Mouse (Mus musculus) liver, embryonic 16.5 days (tissue): ENCODE results near the gene Nlrp10. TPM values are rescaled to one million over a fixed set of nuclear protein-coding genes. Genes with fewer than 3 reads are reported as not detected.

Source experiments
- ATAC-seq: fragments of 200-750 bp; cut with Nextera tagmentation; 2 replicates; pipeline ENCODE4 v1.8.0; 2017; ENCODE audit warnings: low read depth, mild to moderate bottlenecking, moderate number of reproducible peaks, moderate library complexity
- H3K27ac ChIP-seq: fragments of 300-500 bp; sonication (generic); 2 replicates; pipeline ENCODE4 v1.5.1; 2014; ENCODE audit warnings: mild to moderate bottlenecking, low read length
- H3K27me3 ChIP-seq: fragments of 300-500 bp; sonication (generic); 2 replicates; pipeline ENCODE4 v1.6.1; 2014; ENCODE audit warnings: low read depth, low read length, mixed read lengths; ENCODE audit not compliant: control insufficient read depth, insufficient read depth
- H3K36me3 ChIP-seq: fragments of 300-500 bp; sonication (generic); 2 replicates; pipeline ENCODE4 v1.6.1; 2014; ENCODE audit warnings: mild to moderate bottlenecking; ENCODE audit not compliant: control insufficient read depth, insufficient read depth
- H3K4me1 ChIP-seq: fragments of 300-500 bp; sonication (generic); 2 replicates; pipeline ENCODE4 v1.6.1; 2014; ENCODE audit warnings: low read depth, low read length, mixed read lengths; ENCODE audit not compliant: control insufficient read depth
- H3K4me2 ChIP-seq: fragments of 300-500 bp; sonication (generic); 2 replicates; pipeline ENCODE4 v1.6.1; 2014; ENCODE audit warnings: low read depth, low read length, mixed read lengths
- H3K4me3 ChIP-seq: fragments of 300-500 bp; sonication (generic); 2 replicates; pipeline ENCODE4 v1.5.1; 2014; ENCODE audit warnings: low read depth, mild to moderate bottlenecking, low read length
- H3K9ac ChIP-seq: fragments of 300-500 bp; sonication (generic); 2 replicates; pipeline ENCODE4 v1.6.1; 2014; ENCODE audit warnings: low read depth, low read length
- H3K9me3 ChIP-seq: fragments of 300-500 bp; sonication (generic); replicated peaks from 2 replicates; pipeline ENCODE4 v1.6.1; 2016; ENCODE audit warnings: low read length; ENCODE audit not compliant: control insufficient read depth
- WGBS: fragments of 180-500 bp; shearing (Covaris S2); extraction: QIAGEN DNeasy Blood & Tissue Kit; methylation state at CpG from one replicate; pipeline ENCODE4 v1.1.7; 2014; ENCODE audit not compliant: insufficient replicate concordance; 5-methylcytosine and 5-hydroxymethylcytosine counted together
- polyA plus RNA-seq: library from polyadenylated mRNA; unstranded; fragments of >200 nt; fragmentation: Nextera tagmentation; extraction: Ambion mirVana; gene quantifications from 2 replicates; pipeline ENCODE4 v1.2.1, GENCODE M21; 2015

Gene Nlrp10
- polyA plus RNA-seq: 0.04 TPM in 1 of 2 replicates, not detected in the other

- 30% methylated on average over 6 of the region's 6 CpGs for whole genome bisulfite sequencing
- Histone ChIP-seq H3K9ac (no peak within 1 kb of the TSS), H3K9me3 (no peaks in the 10 kb centered on the region; the same call in 1 of the 2 replicates), H3K4me1 (peaks cover 1% of the 10 kb centered on the region), H3K4me3 (no peak within 1 kb of the TSS), H3K36me3 (no peaks in the 10 kb centered on the region), H3K27ac (no peak within 1 kb of the TSS), H3K27me3 (no peaks in the 10 kb centered on the region), H3K4me2 (no peak within 1 kb of the TSS)
- no peak for ATAC-seq
Measured at GRCm38 (mm10) chr7:108929726-108930393, at the start of gene Nlrp10. Nlrp10 (minus strand) TSS chr7:108930178.

- Histone ChIP-seq H3K4me2 (no peak overlapping the region), H3K27ac (no peak overlapping the region), H3K27me3 (no peaks in the 10 kb centered on the region), H3K4me1 (no peaks in the 10 kb centered on the region), H3K9me3 (no peaks in the 10 kb centered on the region), H3K36me3 (no peaks in the 10 kb centered on the region), H3K9ac (no peak overlapping the region), H3K4me3 (no peak overlapping the region)
- ATAC-seq: no peak
- 62% methylated on average over 6 of the region's 6 CpGs for WGBS
Measured at GRCm38 (mm10) chr7:108972273-108972672, 42.3 kb upstream of the Nlrp10 start.

GRCm38 (mm10) chr7:108968201-108968600 lies 38.2 kb upstream of the Nlrp10 start:
- WGBS: 25% methylated on average over 6 of the region's 6 CpGs
- H3K9me3 ChIP-seq: no peaks in the 10 kb centered on the region
- no peak overlapping the region for H3K9ac ChIP-seq
- H3K27me3 ChIP-seq: no peaks in the 10 kb centered on the region
- ATAC-seq: no peak
- no peak overlapping the region for H3K27ac ChIP-seq
- no peaks in the 10 kb centered on the region for H3K36me3 ChIP-seq
- H3K4me2 ChIP-seq: no peak overlapping the region
- H3K4me3 ChIP-seq: no peak overlapping the region
- H3K4me1 ChIP-seq: no peaks in the 10 kb centered on the region

GRCm38 (mm10) chr7:108966742-108967362 lies 36.9 kb upstream of the Nlrp10 start:
- 23% methylated on average over 7 of the region's 7 CpGs for WGBS
- H3K36me3 ChIP-seq: no peaks in the 10 kb centered on the region
- no peaks in the 10 kb centered on the region; the same call in 1 of the 2 replicates for H3K27me3 ChIP-seq
- 0 out of 2 replicates have a peak, but pooled peaks have one; percentile 39 for ATAC-seq
- no peak overlapping the region for H3K4me3 ChIP-seq
- no peak overlapping the region for H3K4me2 ChIP-seq
- no peaks in the 10 kb centered on the region for H3K4me1 ChIP-seq
- no peak overlapping the region for H3K9ac ChIP-seq
- no peaks in the 10 kb centered on the region for H3K9me3 ChIP-seq
- H3K27ac ChIP-seq: no peak overlapping the region

- Histone ChIP-seq H3K36me3 (no peaks in the 10 kb centered on the region), H3K27ac (no peak overlapping the region), H3K9ac (no peak overlapping the region), H3K4me3 (no peak overlapping the region), H3K27me3 (no peaks in the 10 kb centered on the region; the same call in 1 of the 2 replicates), H3K9me3 (no peaks in the 10 kb centered on the region), H3K4me1 (no peaks in the 10 kb centered on the region), H3K4me2 (no peak overlapping the region)
- 6% methylated on average over 2 of the region's 2 CpGs for WGBS
- ATAC-seq: no peak
Measured at GRCm38 (mm10) chr7:108965968-108966367, 36.0 kb upstream of the Nlrp10 start.

GRCm38 (mm10) chr7:108957734-108958133 lies 27.8 kb upstream of the Nlrp10 start:
- Histone ChIP-seq H3K4me3 (no peak overlapping the region), H3K36me3 (no peaks in the 10 kb centered on the region), H3K9me3 (no peaks in the 10 kb centered on the region), H3K9ac (no peak overlapping the region), H3K4me1 (no peaks in the 10 kb centered on the region), H3K27ac (no peak overlapping the region), H3K27me3 (peaks cover 2% of the 10 kb centered on the region), H3K4me2 (no peak overlapping the region)
- WGBS: 34% methylated on average over 2 of the region's 2 CpGs
- no peak for ATAC-seq

GRCm38 (mm10) chr7:108954185-108954584 lies 24.2 kb upstream of the Nlrp10 start:
- 32% methylated on average over 4 of the region's 4 CpGs for WGBS

GRCm38 (mm10) chr7:108952801-108953200 lies 22.8 kb upstream of the Nlrp10 start:
- no peak overlapping the region for H3K27ac ChIP-seq
- H3K4me3 ChIP-seq: no peak overlapping the region
- H3K36me3 ChIP-seq: no peaks in the 10 kb centered on the region
- no peak overlapping the region for H3K4me2 ChIP-seq
- no peaks in the 10 kb centered on the region for H3K9me3 ChIP-seq
- 28% methylated on average over 6 of the region's 6 CpGs for WGBS
- no peak for ATAC-seq
- peaks cover 41% of the 10 kb centered on the region for H3K27me3 ChIP-seq
- H3K4me1 ChIP-seq: no peaks in the 10 kb centered on the region; the same call in 1 of the 2 replicates
- no peak overlapping the region for H3K9ac ChIP-seq

More at GRCm38 (mm10) chr7:108954185-108954584, 24.2 kb upstream of the Nlrp10 start:
- no peak overlapping the region for H3K9ac ChIP-seq
- H3K36me3 ChIP-seq: no peaks in the 10 kb centered on the region
- H3K27me3 ChIP-seq: peaks cover 37% of the 10 kb centered on the region
- ATAC-seq: no peak
- no peaks in the 10 kb centered on the region for H3K9me3 ChIP-seq
- no peak overlapping the region for H3K4me2 ChIP-seq
- no peaks in the 10 kb centered on the region; the same call in 1 of the 2 replicates for H3K4me1 ChIP-seq
- H3K27ac ChIP-seq: no peak overlapping the region
- H3K4me3 ChIP-seq: no peak overlapping the region

- H3K9ac ChIP-seq: no peak overlapping the region
- 3% methylated on average over 52 of the region's 52 CpGs for WGBS
Measured at GRCm38 (mm10) chr7:108950762-108951331, 20.9 kb upstream of the Nlrp10 start.

More at GRCm38 (mm10) chr7:108950762-108951331, 20.9 kb upstream of the Nlrp10 start:
- Histone ChIP-seq H3K27me3 (peaks cover 41% of the 10 kb centered on the region), H3K9me3 (no peaks in the 10 kb centered on the region), H3K4me2 (peak overlapping the region; percentile 35; the same call in 1 of the 2 replicates), H3K27ac (no peak overlapping the region), H3K4me3 (peak overlapping the region; percentile 18), H3K4me1 (no peaks in the 10 kb centered on the region; the same call in 1 of the 2 replicates), H3K36me3 (no peaks in the 10 kb centered on the region)
- no peak for ATAC-seq
